Mouse (Mus musculus): ENCODE data around the gene Fras1. TPM values are rescaled to one million over a fixed set of nuclear protein-coding genes. Genes with fewer than 3 reads are reported as not detected.

Fras1 gene
- total and polyA plus RNA-seq, 3 experiments: 2.1 to 5.8 (median 5.4) TPM

GRCm38 (mm10) chr5:96603974-96604769 lies 230.4 kb downstream of the Fras1 start:
- H3K27ac ChIP-seq (ENCODE audit: insufficient read depth, low read depth): no peak overlapping the region
- TF ChIP-seq ZKSCAN1 (IDR thresholded peaks at IDR 0.05; ENCODE audit: borderline replicate concordance, low read depth, low read length) (no peak), MYC (IDR thresholded peaks at IDR 0.05; ENCODE audit: low read depth, low read length) (no peak), ELF1 (IDR thresholded peaks at IDR 0.05; ENCODE audit: low read depth, low read length) (no peak), EP300 (IDR thresholded peaks at IDR 0.05; ENCODE audit: low read length) (no peak), ZC3H11A (IDR thresholded peaks at IDR 0.05; ENCODE audit: low read depth, low read length) (no peak), MXI1 (IDR thresholded peaks at IDR 0.05; ENCODE audit: low read depth, low read length) (no peak), MAFK (IDR thresholded peaks at IDR 0.05; ENCODE audit: insufficient replicate concordance, low read length) (no peak), USF1 (IDR thresholded peaks at IDR 0.05; ENCODE audit: low read depth, low read length) (no peak), ZMIZ1 (IDR thresholded peaks at IDR 0.05; ENCODE audit: low read depth, low read length) (no peak)
- peaks cover 0 to 5% of the 10 kb centered on the region in 2 experiments; a peak in 1 of 4 replicates for H3K4me1 ChIP-seq (ENCODE audit: control insufficient read depth in 1 of 2, insufficient read depth in 2 of 2)
- no peak overlapping the region for H3K9ac ChIP-seq (ENCODE audit: insufficient read depth, low read depth)
- no peaks in the 10 kb centered on the region for H3K27me3 ChIP-seq (replicated peaks)
- no peak overlapping the region for H3K4me3 ChIP-seq (replicated peaks in 1 of 3; ENCODE audit: low read depth in 2 of 3, low read length in 2 of 3, poor library complexity in 1 of 3)
- H3K4me2 ChIP-seq (ENCODE audit: insufficient read depth, low read depth, poor library complexity, severe bottlenecking): no peak overlapping the region
- dilution Hi-C loops (cut with MboI; ENCODE audit: extremely low pct_ligation_motif_present, extremely low pct_unique_long_range_greater_than_20kb, low sequenced_read_pairs): no loop called here
- H3K36me3 ChIP-seq (replicated peaks in 1 of 2; ENCODE audit: control insufficient read depth in 1 of 2, insufficient read depth in 1 of 2, low read length in 1 of 2): peaks cover 0 to 18% of the 10 kb centered on the region in 2 experiments
- DNase-seq (ENCODE audit: extremely low read depth): no peak
- peaks cover 2% of the 10 kb centered on the region for H3K9me3 ChIP-seq (replicated peaks; ENCODE audit: low read length)
- H3K79me2 ChIP-seq (replicated peaks; ENCODE audit: control insufficient read depth, extremely low read depth, insufficient read depth, poor library complexity, severe bottlenecking): no peaks in the 10 kb centered on the region
- in situ Hi-C loops (cut with MboI; ENCODE audit: low pct_ligation_motif_present, low pct_unique_long_range_greater_than_20kb, low sequenced_read_pairs): no loop called here

DNA sequence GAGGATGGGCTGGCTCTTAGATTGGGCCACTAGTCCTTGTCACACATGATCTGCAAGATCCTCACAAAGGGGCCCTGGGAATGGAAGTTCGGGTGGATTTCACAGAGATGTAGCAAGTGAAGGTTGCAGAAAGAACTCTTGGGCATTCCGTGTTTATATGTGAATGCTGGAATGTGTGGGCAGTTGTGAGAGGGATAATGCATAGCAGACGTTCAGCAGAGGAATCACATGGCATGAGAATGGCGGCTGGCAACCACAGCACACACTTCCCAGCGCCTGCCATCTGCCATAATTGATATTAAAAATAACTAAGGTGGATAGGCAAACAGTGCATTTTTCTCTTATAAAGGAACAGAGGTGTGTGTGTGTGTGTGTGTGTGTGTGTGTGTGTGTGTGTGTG lies 234.3 kb downstream of the Fras1 start:
- Histone ChIP-seq H3K4me3 (replicated peaks in 1 of 3; ENCODE audit: low read depth in 2 of 3, low read length in 2 of 3, poor library complexity in 1 of 3) (no peak overlapping the region), H3K4me2 (ENCODE audit: insufficient read depth, low read depth, poor library complexity, severe bottlenecking) (no peak overlapping the region), H3K27ac (ENCODE audit: insufficient read depth, low read depth) (no peak overlapping the region), H3K36me3 (replicated peaks in 1 of 2; ENCODE audit: control insufficient read depth in 1 of 2, insufficient read depth in 1 of 2, low read length in 1 of 2) (peaks cover 0 to 6% of the 10 kb centered on the region in 2 experiments), H3K79me2 (replicated peaks; ENCODE audit: control insufficient read depth, extremely low read depth, insufficient read depth, poor library complexity, severe bottlenecking) (no peaks in the 10 kb centered on the region), H3K4me1 (ENCODE audit: control insufficient read depth in 1 of 2, insufficient read depth in 2 of 2) (no peaks in the 10 kb centered on the region), H3K27me3 (replicated peaks) (no peaks in the 10 kb centered on the region), H3K9ac (ENCODE audit: insufficient read depth, low read depth) (no peak overlapping the region), H3K9me3 (replicated peaks; ENCODE audit: low read length) (peaks cover 2% of the 10 kb centered on the region)
- dilution Hi-C loops (cut with MboI; ENCODE audit: extremely low pct_ligation_motif_present, extremely low pct_unique_long_range_greater_than_20kb, low sequenced_read_pairs) (no loop called here), in situ Hi-C loops (cut with MboI; ENCODE audit: low pct_ligation_motif_present, low pct_unique_long_range_greater_than_20kb, low sequenced_read_pairs) (no loop called here)
- TF ChIP-seq SMC3 (IDR thresholded peaks at IDR 0.05; ENCODE audit: low read depth, low read length) (no peak), HCFC1 (IDR thresholded peaks at IDR 0.05; ENCODE audit: low read depth, low read length) (no peak), TBP (conservative IDR thresholded peaks at IDR 0.05; ENCODE audit: low read depth, low read length) (no peak), JUND (conservative IDR thresholded peaks at IDR 0.05; ENCODE audit: low read depth, low read length) (no peak), POLR2AphosphoS2 (IDR thresholded peaks at IDR 0.05; ENCODE audit: low read depth, low read length) (no peak), EP300 (IDR thresholded peaks at IDR 0.05; ENCODE audit: low read length) (no peak), CHD1 (IDR thresholded peaks at IDR 0.05; ENCODE audit: low read depth, low read length) (no peak), MEF2A (IDR thresholded peaks at IDR 0.05; ENCODE audit: borderline replicate concordance, low read depth, low read length) (no peak), MAFK (IDR thresholded peaks at IDR 0.05; ENCODE audit: insufficient replicate concordance, low read length) (no peak), UBTF (IDR thresholded peaks at IDR 0.05; ENCODE audit: low read depth, low read length) (no peak), USF1 (IDR thresholded peaks at IDR 0.05; ENCODE audit: low read depth, low read length) (no peak), NELFE (IDR thresholded peaks at IDR 0.05; ENCODE audit: low read depth, low read length) (no peak), MAX (IDR thresholded peaks at IDR 0.05; ENCODE audit: low read length) (no peak), E2F4 (IDR thresholded peaks at IDR 0.05; ENCODE audit: insufficient replicate concordance, low read depth, low read length) (no peak), ZNF384 (IDR thresholded peaks at IDR 0.05; ENCODE audit: low read depth, low read length) (no peak), CTCF (conservative IDR thresholded peaks at IDR 0.05 in 1 of 2, IDR thresholded peaks at IDR 0.05 in 1 of 2; ENCODE audit: low read depth in 2 of 2, low read length in 2 of 2) (no peak)
- no peak for DNase-seq (ENCODE audit: extremely low read depth)
